Mouse (Mus musculus) testis, adult 2 months (tissue): ENCODE results near the gene Alg5.

Experiments
- CTCF ChIP-seq: fragments of 200-500 bp; IDR thresholded peaks from 2 replicates; pipeline ENCODE4 v1.5.1; 2012; ENCODE audit warnings: low read depth, mild to moderate bottlenecking, inconsistent platforms, low read length, moderate library complexity; ENCODE audit not compliant: control insufficient read depth, insufficient read depth, insufficient replicate concordance
- POLR2A ChIP-seq: fragments of 200-500 bp; IDR thresholded peaks from 2 replicates; pipeline ENCODE4 v1.6.1; 2012; ENCODE audit warnings: low read depth, mild to moderate bottlenecking, inconsistent platforms, low read length, moderate library complexity; ENCODE audit not compliant: control insufficient read depth

DNA sequence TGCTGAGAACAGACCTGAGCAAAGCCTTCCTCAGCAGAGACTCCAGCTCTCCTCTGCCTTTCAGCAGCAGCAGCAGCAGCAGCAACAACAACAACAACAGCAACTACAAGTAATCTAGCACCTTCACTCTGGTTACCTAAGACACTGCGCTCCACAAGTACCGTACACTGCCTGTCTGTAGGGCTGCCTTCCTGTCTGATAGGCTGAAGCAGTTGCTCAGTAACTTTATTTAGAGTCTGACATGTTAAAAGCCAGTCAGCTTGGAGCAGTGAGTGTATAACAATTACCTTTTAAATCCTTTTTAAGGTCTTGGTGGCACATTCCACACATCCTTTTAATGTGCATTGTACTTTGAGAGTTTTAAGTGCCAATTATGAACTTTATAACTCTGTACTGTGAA is 7.8 kb upstream of the Alg5 start:
- no peak for TF ChIP-seq CTCF
- no peak for TF ChIP-seq POLR2A
